ENCODE assay signal across 8 mouse cellular contexts in the genomic region with DNA sequence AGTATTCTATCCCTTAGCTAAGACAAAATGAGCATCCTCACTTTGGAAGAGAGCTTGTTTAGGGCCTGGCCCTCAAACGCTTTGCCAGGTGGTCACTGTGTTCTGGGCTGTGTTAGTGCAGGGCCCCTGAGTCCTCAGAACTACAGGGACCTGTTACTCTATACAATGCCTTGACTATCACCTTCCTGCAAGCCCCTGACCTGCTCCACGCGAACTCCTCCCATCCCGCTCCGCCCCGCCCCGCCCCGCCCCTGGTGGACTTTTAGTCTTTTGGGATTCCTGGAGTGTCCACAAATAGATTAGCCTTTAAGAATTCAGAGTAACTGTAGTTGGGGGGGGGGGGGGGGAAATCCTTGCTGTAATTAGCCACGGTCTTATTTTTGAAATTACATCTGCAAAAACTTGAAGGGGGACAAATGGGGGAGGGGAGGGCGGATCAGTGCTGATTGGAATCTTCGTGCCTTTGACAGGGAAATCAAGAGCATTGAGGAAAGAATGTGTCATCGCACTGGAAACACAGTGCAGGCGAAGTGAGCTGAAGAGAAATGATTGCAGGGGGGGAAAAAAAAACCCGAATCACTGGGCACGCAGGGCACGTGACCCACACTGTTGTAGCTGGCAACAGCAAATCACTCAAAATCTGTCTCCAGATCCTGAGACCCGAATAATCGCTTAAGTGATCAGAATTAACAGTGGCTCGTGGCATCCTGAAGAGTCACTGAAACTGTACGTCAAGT. TPM values are rescaled to one million over a fixed set of nuclear protein-coding genes. Genes with fewer than 3 reads are reported as not detected.
DNase-seq lines count a peak whose midpoint lies in the region; ATAC-seq and TF ChIP-seq lines count a peak whose summit lies in the region.

No protein-coding gene starts in this region.

- H3K9ac ChIP-seq in heart, embryonic 11.5 days (ENCODE audit: low read depth, low read length), result peak overlapping the region; percentile 55; the same call in 1 of the 2 replicates
- 0 out of 2 replicates have a peak overlapping the region, but pooled peaks have one; percentile 33 for H3K9ac ChIP-seq in hindbrain, postnatal 0 days (replicated peaks; ENCODE audit: low read length)

- TF ChIP-seq CTCF in hindbrain, postnatal 0 days (IDR thresholded peaks at IDR 0.05; ENCODE audit: low read depth), result no peak

- peak overlapping the region; percentile 31 for H3K4me3 ChIP-seq in heart, embryonic 11.5 days (ENCODE audit: low read depth, low read length)
- H3K4me3 ChIP-seq in hindbrain, postnatal 0 days (ENCODE audit: low read length), result peak overlapping the region; percentile 17
- H3K4me3 ChIP-seq in midbrain, embryonic 10.5 days, result peak overlapping the region; percentile 43

- peak overlapping the region; percentile 63 for H3K4me2 ChIP-seq in heart, embryonic 11.5 days
- H3K4me2 ChIP-seq in hindbrain, postnatal 0 days (ENCODE audit: low read depth, low read length), result peak overlapping the region; percentile 53

- peaks cover 17% of the 10 kb centered on the region for H3K4me1 ChIP-seq in heart, embryonic 11.5 days (ENCODE audit: control insufficient read depth, insufficient read depth, low read length)
- peaks cover 8% of the 10 kb centered on the region; the same call in 1 of the 2 replicates for H3K4me1 ChIP-seq in hindbrain, postnatal 0 days (ENCODE audit: insufficient read depth, low read length)
- peaks cover 18% of the 10 kb centered on the region for H3K4me1 ChIP-seq in midbrain, embryonic 10.5 days

- whole genome bisulfite sequencing in heart, embryonic 11.5 days (ENCODE audit: insufficient replicate concordance), result 7% methylated on average over 20 of the region's 20 CpGs
- 6% methylated on average over 20 of the region's 20 CpGs for WGBS in hindbrain, postnatal 0 days
- 9% methylated on average over 20 of the region's 20 CpGs for whole genome bisulfite sequencing in midbrain, embryonic 10.5 days

- H3K27me3 ChIP-seq in heart, embryonic 11.5 days (ENCODE audit: control insufficient read depth, insufficient read depth, low read length), result no peaks in the 10 kb centered on the region
- H3K27me3 ChIP-seq in hindbrain, postnatal 0 days (ENCODE audit: insufficient read depth, low read length), result no peaks in the 10 kb centered on the region
- H3K27me3 ChIP-seq in midbrain, embryonic 10.5 days (ENCODE audit: low read depth, poor library complexity, severe bottlenecking), result no peaks in the 10 kb centered on the region

- no peak for DNase-seq in heart, postnatal 4 days
- DNase-seq in brain, adult 2 months (ENCODE audit: low read depth, low spot score), result peak; percentile 62
- peak; percentile 53 for DNase-seq in hindbrain, postnatal 0 days (ENCODE audit: low spot score)
- DNase-seq in midbrain, embryonic 10.5 days (ENCODE audit: low spot score), result no peak
- DNase-seq in cerebellum, adult 9-10 months, result no peak
- no peak for DNase-seq in urinary bladder, postnatal 14 days (ENCODE audit: low spot score)

- no peaks in the 10 kb centered on the region for H3K36me3 ChIP-seq in heart, embryonic 11.5 days (ENCODE audit: control insufficient read depth, insufficient read depth, low read length)
- H3K36me3 ChIP-seq in hindbrain, postnatal 0 days (ENCODE audit: insufficient read depth, low read length), result no peaks in the 10 kb centered on the region
- H3K36me3 ChIP-seq in midbrain, embryonic 10.5 days, result no peaks in the 10 kb centered on the region

- ATAC-seq in heart, embryonic 11.5 days (replicated peaks; ENCODE audit: insufficient number of reproducible peaks, low FRiP score, low TSS enrichment), result peak; percentile 64; the same call in 1 of the 2 replicates
- ATAC-seq in hindbrain, postnatal 0 days, result 0 out of 2 replicates have a peak, but pooled peaks have one; percentile 12
- ATAC-seq in cerebellum, adult (ENCODE audit: insufficient number of reproducible peaks, low FRiP score, low TSS enrichment), result no peak

- H3K27ac ChIP-seq in heart, embryonic 11.5 days (ENCODE audit: low read depth, low read length), result no peak overlapping the region
- no peak overlapping the region for H3K27ac ChIP-seq in hindbrain, postnatal 0 days
- no peak overlapping the region for H3K27ac ChIP-seq in midbrain, embryonic 10.5 days (replicated peaks)

- no peaks in the 10 kb centered on the region for H3K9me3 ChIP-seq in heart, embryonic 11.5 days (replicated peaks; ENCODE audit: control insufficient read depth, low read length)
- H3K9me3 ChIP-seq in hindbrain, postnatal 0 days (ENCODE audit: low read length), result no peaks in the 10 kb centered on the region
- no peaks in the 10 kb centered on the region for H3K9me3 ChIP-seq in midbrain, embryonic 10.5 days (replicated peaks)

RNA-seq across cellular contexts. Expression of a gene that starts 6.5 kb away (rescaled TPM):
- polyA plus RNA-seq in heart, embryonic 11.5 days (2014; fragmentation: Nextera tagmentation; extraction: Ambion mirVana), result 76.9 and 80.6 TPM in 2 replicates
- total RNA-seq in heart, postnatal 4 days (2021), result 100 to 1,000 TPM; 174 to 180 TPM
- 86.8 and 118 TPM in 2 replicates for total RNA-seq in hindbrain, postnatal 0 days (2014; rRNA removed)
- polyA plus RNA-seq in hindbrain, postnatal 0 days (2015; fragmentation: Nextera tagmentation; extraction: Ambion mirVana), result 83.5 and 85.9 TPM in 2 replicates
- 36.6 and 37.3 TPM in 2 replicates for polyA plus RNA-seq in midbrain, embryonic 10.5 days (2016; fragmentation: Nextera tagmentation; extraction: Ambion mirVana)

RNA-seq across cellular contexts. Expression of a gene that starts 44.3 kb away (rescaled TPM):
- polyA plus RNA-seq in heart, embryonic 11.5 days (2014; fragmentation: Nextera tagmentation; extraction: Ambion mirVana), result 23.9 and 30.7 TPM in 2 replicates
- total RNA-seq in heart, postnatal 4 days (2021), result 10 to 100 TPM; 26.8 to 32.0 TPM
- 41.2 and 41.7 TPM in 2 replicates for total RNA-seq in hindbrain, postnatal 0 days (2014; rRNA removed)
- 43.5 and 44.0 TPM in 2 replicates for polyA plus RNA-seq in hindbrain, postnatal 0 days (2015; fragmentation: Nextera tagmentation; extraction: Ambion mirVana)
- 40.4 and 44.8 TPM in 2 replicates for polyA plus RNA-seq in midbrain, embryonic 10.5 days (2016; fragmentation: Nextera tagmentation; extraction: Ambion mirVana)

RNA-seq across cellular contexts. Expression of a gene that starts 44.4 kb away (rescaled TPM):
- polyA plus RNA-seq in heart, embryonic 11.5 days (2014; fragmentation: Nextera tagmentation; extraction: Ambion mirVana), result 1.1 and 1.5 TPM in 2 replicates
- total RNA-seq in heart, postnatal 4 days (2021), result 1 to 10 TPM; 7.1 to 7.8 TPM
- total RNA-seq in hindbrain, postnatal 0 days (2014; rRNA removed), result 0.72 and 5.1 TPM in 2 replicates
- polyA plus RNA-seq in hindbrain, postnatal 0 days (2015; fragmentation: Nextera tagmentation; extraction: Ambion mirVana), result 1.2 and 1.4 TPM in 2 replicates
- polyA plus RNA-seq in midbrain, embryonic 10.5 days (2016; fragmentation: Nextera tagmentation; extraction: Ambion mirVana), result 3.7 and 3.9 TPM in 2 replicates

Comparison
In these comparisons a context has a peak if more than half of its experiments do, and no peak if none do; other contexts are left out.
1. DNase-seq: peak in brain, adult 2 months (single experiment) and hindbrain, postnatal 0 days (single experiment); none in heart, postnatal 4 days (single experiment), midbrain, embryonic 10.5 days (single experiment), cerebellum, adult 9-10 months (single experiment) and urinary bladder, postnatal 14 days (single experiment).
2. Peak in every context shown above with its lines, with median percentiles within 50 percentile points of each other: H3K4me3 ChIP-seq.